Mouse (Mus musculus) thymus, postnatal 36 days (tissue): ENCODE measurements around the gene Phc2.
"Not testable (repeated sequence)": the region's sequence is repeated elsewhere in the genome, so short reads cannot be mapped to it uniquely, and the experiment has no call there.

ENCODE experiments used
- DNase-seq, 2 experiments: peaks; one replicate each; pipeline ENCODE4 v3.0.0; 2022; ENCODE audit warnings: mixed read lengths in 2 of 2

The Phc2 gene

GRCm38 (mm10) chr4:128646762-128647161 is 7.7 kb upstream of the Phc2 start:
- no peak for DNase-seq

DNA sequence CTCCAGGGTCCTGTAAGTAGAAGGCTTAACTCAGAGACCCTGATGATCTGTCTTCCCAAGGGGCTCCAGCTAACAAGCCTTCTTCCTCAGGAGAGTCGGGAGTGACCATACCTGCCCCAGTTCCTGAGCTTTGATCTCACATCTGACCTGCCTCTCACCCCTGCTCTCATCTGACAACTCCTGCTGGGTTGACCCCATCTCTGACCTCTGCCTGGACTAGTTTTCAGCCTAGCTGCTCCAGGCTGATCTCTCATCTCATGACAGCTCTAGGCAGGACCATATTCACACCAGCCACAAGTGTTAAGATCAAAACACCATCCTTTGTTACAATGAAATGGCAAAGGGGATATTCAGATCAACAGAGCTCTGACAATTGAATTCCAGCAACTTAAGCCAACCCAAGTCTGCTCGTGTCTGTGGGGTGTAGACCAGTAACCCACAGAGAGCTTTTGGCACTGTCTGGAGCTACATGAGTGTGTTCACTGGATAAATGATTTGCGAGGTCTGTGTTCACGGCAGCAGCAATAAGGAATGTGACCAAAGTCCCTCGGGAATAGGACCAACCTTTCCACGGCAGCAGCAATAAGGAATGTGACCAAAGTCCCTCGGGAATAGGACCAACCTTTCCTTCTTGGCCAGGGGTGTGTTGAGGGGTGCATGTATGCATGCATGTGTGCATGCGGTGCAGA is 5.8 kb upstream of the Phc2 start:
- no peak for DNase-seq

DNA sequence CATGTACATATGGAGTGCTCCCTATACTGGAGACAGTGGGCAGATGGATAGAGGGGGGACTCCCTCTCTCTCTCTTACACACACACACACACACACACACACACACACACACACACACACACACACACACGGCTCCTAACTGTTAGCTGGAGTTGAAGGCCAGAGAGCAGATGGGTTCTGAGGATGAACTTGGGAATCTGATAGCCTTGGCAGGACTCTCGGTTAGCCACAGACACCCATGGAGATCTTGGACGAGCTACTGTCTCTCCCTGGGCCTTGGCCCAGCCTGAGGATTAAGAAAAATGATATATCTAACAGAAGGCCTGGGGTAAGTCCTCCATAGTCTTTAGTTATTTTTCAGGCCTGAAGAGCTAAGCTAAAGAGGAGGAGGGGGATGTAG is 3.0 kb upstream of the Phc2 start:
- DNase-seq, result no peak

- DNase-seq, result no peak
Observed at GRCm38 (mm10) chr4:128652584-128653298, 1.8 kb upstream of the Phc2 start.

DNA sequence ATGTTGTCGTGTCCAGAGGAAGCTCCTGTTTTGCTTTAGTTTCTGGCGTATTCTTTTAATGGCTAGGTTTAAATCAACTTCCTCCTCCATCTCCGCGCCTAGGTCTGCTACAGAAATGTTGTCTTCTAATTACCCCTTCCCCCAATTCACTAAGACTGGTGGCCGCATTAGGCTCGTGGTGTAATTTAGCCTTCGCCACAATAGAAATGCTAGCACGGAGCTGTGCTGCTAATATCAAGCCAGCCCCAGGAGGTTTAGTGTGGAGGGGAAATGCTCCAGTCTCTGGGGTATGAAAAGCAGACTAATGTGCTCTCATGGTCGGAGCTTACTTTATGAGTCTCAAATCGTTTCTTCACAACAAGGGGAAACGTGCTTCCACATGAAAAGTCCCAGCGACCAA is 944 bp downstream of the Phc2 start:
- no peak for DNase-seq

GRCm38 (mm10) chr4:128660196-128660595 is 5.7 kb downstream of the Phc2 start:
- no peak for DNase-seq

- DNase-seq, result no peak
Observed at GRCm38 (mm10) chr4:128661063-128661462, 6.6 kb downstream of the Phc2 start.

DNA sequence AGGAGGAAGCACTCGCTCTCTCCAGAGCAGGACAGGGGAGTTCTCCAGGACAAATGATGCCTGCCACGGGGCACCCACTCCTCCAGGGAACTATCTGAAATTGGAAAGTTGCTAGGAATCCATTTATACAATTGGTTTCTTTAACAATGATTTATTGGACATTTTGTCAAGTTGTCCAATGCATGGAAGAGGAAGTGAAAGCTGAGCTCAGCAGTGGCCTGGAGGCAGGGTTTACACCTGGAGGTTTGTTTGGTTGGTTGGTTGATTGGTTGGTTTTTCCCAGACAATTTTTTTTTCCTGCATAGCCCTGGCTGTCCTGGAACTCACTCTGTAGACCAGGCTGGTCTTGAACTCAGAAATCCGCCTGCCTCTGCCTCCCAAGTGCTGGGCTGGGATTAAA is 9.5 kb downstream of the Phc2 start:
- DNase-seq, result no peak

DNA sequence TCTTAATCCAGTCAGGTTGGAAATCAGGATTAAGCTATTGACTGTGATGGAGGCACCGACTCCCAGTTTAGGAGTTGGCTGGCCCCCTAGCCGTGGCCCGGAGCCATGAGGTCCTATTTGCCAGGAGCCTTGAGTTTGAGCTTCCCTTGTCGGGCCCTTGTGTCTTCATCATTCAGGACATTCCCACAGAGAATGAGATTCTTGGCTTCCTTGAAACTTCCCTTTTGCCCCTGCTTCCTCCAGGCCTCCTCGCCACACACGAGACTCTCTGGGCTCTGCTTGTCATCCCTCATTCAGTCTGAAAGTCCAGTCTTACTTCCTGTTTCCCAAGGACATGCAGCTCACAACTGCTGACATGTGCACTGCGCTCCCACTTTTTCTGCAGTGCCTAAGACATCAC is 11.9 kb downstream of the Phc2 start:
- DNase-seq, result not testable (repeated sequence)

DNA sequence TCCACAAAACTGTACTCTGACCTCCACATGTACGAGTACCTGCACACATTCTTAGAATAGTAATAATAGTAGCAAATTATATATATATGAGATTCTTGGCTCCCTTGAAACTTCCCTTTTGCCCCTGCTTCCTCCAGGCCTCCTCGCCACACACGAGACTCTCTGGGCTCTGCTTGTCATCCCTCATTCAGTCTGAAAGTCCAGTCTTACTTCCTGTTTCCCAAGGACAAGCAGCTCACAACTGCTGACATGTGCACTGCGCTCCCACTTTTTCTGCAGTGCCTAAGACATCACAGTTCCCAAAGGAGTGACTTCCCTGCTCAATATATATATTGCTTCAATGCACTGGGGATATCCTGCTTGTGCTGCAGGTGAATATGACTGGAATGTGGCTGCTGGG is 12.7 kb downstream of the Phc2 start:
- DNase-seq, result not testable (repeated sequence)

DNA sequence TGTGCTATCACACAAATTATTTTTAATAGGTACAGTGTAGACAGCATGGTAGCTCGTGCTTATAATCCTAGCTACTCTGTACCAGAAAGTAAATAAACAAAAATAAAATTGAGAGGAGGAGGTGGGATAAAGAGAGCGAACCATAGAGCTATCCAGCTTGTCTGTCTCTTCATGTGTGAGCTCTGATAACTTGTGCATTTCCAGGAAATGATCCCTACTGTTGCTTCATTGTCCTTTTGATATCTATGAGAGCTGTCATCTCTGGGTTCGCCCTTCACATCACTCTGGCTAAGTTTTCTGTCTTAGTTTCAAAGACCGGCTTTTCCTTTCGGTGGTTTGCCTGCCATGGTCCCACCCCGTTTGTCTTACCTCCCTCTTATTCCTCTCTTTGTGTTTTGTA is 14.7 kb downstream of the Phc2 start:
- DNase-seq, result no peak

DNA sequence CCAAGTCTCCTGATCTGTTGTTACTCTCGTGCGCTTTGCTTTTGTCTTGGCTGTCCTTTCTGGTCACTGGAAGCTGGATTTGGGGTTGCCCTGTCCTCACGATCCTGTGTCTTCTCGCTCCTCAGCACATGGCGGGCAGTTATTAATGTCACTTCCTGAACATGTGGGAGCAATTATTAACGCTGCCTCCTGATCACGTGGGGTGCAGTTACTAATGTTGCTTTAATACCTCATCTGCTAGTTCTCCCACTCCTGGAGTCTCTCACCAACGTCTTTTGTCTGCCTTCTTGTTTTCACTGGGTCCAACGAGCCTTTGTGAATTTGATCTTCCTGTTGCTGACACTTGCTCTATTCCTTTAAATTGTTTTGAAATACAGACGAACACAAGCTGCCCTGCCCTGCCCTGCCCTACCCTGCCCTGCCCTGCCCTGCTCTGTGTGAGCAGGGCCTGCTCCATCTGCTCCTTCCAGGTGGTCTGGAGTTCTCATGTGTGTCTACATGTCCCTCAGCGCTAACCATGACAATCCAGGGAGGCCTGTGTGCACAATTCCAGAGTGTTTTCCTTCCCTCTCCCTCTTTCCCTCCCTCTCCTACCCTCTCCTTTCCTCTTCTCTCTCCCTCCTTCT is 16.2 kb downstream of the Phc2 start:
- DNase-seq, result no peak

DNA sequence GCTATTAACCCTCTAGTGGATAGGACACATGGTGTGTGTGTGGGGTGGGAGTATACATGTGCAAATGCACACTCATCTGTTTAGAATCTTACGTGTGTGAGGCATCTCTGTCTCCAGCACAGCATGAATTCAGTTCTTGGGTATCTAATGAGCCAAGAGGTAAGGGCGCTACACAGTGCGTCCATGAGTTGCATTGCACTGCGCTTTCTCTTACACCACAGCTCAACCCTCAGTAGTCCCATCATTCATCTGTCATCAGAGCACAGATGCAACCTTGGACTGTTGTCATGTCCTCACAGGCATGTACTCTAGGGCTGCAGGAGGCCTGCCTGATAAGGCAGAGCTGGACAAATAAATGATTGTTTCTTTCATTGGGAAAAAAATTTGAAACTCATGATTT is 18.0 kb downstream of the Phc2 start:
- no peak for DNase-seq

DNA sequence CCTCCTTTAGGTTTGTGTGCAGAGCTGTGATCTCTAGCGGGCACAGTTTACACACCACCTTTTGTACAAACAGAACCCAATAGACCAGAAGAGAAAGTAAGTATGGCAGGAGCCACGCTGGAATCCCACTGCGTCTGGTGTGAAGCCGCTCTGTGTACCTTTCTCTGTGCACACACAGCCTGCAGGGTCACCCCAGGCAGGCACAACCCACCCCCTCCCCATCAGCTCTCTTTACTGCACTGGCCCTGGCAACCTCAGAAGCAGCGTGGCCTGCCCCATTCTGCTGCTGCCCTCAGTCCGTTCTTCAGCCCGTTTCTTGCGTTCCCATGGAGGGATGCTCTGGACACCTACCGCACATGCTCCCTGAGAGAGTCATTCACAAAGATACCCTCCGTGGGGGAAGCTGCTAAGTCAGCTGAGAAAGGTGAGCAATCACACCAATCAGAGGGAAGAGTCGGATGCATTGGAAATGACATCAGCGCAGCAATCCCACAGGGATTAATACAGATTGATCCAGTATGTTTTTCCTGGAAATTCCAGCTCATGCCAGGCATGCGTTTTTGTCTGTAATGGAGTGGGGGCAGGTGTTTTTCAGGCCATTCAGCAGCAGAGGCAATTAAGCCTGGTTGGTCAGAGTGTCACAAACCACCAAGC is 24.2 kb downstream of the Phc2 start:
- no peak for DNase-seq

GRCm38 (mm10) chr4:128681126-128681525 is 26.6 kb downstream of the Phc2 start:
- no peak for DNase-seq

DNA sequence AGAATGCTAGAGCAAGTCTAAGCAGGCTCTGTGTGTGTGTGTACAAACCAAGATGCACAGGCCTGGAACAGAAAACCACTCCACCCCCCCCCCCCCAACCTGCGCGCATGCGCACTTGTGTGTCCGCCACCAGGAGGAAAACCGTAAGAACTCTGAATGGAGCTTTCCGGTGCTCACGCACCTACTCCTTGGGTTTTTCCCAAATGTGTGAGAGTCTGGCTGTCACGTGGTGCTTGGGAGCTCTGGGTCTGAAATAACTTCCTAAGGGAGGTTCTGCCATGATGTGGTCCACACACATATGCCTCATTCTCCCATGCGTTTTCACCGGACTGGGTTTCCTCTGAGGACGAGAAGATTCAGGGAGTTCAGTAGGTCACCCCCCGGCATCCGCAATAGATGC is 27.8 kb downstream of the Phc2 start:
- DNase-seq, result no peak

DNA sequence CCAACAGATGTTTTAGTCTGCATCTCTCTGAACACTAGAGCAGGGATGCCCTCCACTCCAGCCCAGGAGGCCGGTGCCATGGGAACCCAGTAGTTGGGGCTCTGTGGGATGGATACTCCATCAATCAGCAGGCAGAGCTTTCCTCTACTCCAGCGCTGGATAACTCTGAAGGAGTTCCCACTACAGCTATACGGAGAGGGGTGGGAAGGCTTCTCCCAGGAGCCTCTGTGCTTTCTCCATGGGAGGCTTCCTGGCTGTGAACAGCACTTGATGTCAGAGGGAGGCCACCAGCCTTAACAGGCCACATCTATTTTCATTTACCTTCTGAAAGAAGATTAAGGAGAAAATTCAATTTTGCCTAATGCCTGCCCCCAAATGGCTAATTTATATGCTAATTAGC is 29.2 kb downstream of the Phc2 start:
- no peak for DNase-seq

- no peak for DNase-seq
Observed at GRCm38 (mm10) chr4:128684108-128684507, 29.6 kb downstream of the Phc2 start.

DNA sequence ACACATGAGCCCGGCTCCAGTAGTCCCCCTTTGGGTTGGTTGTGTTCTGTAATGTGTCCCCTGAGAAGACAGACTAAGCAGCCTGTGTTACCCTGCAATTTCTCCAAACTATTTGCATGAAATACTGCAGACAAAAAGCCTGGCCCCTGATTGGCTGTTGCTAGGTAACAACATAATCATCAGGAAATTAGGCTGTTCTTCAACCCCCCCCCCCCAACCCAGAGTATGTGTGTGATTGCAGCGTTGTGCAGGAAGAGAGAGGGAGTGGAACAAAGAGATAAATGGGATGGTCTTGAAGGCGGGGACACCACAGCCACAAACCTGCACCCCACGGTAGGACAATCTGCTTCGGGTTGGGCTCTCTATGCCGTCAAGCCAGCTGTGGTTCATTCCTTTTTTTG is 34.0 kb downstream of the Phc2 start:
- DNase-seq, result no peak

GRCm38 (mm10) chr4:128688976-128689375 is 34.5 kb downstream of the Phc2 start:
- peak in 1 of 2 experiments; percentile 38 for DNase-seq

DNA sequence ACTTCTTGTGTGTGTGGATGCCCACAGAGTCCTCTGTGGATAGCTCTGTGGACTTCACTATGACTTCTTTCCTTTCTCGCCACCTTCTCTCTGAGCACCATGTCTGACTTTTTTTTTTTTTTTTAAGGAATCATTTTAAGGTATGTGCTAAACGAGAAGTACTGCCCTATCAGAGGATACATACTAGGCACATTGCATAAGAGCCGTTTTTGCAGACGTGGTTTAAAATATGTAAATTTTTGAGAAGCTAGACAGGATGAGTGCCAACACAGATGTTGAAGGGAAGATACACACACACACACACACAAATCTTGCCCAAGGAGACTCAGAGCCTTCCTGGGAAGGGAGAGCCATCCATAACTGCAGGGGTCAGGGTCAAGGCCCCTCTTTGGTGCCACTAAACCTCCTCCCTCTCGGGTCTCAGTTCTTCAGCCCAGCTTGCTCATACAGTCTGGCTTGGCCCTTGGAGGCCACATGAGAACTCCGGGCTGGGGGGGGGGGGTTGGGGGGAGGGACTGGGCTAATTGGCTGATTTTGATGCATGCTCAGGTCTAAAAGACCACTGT is 35.3 kb downstream of the Phc2 start:
- no peak for DNase-seq

- no peak for DNase-seq
Observed at GRCm38 (mm10) chr4:128691195-128691594, 36.7 kb downstream of the Phc2 start.
